Mouse (Mus musculus) stomach, postnatal 0 days (tissue): ENCODE measurements around the gene Ripply1.

Source experiments
- CTCF ChIP-seq: IDR thresholded peaks from 2 replicates; pipeline ENCODE4 v1.5.1; 2016; ENCODE audit warnings: antibody characterized with exemption, low read depth, mild to moderate bottlenecking, moderate library complexity
- EP300 ChIP-seq: optimal IDR thresholded peaks from 2 replicates; pipeline ENCODE3; 2016; ENCODE audit warnings: antibody characterized with exemption

- no peak for TF ChIP-seq CTCF
- TF ChIP-seq EP300, result no peak
Observed at GRCm38 (mm10) chrX:139737066-139737465, 45.1 kb downstream of the Ripply1 start.
